8 mouse cellular contexts compared by ENCODE assay signal in genomic region chr8:95713100-95714010, GRCm38 (mm10). TPM values are rescaled to one million over a fixed set of nuclear protein-coding genes. Genes with fewer than 3 reads are reported as not detected.
DNase-seq lines count a peak whose midpoint lies in the region; ATAC-seq and TF ChIP-seq lines count a peak whose summit lies in the region.

No protein-coding gene starts in this region.

- no peaks in the 10 kb centered on the region for H3K9me3 ChIP-seq in midbrain, embryonic 10.5 days (replicated peaks)
- H3K9me3 ChIP-seq in midbrain, embryonic 15.5 days = no peaks in the 10 kb centered on the region
- H3K9me3 ChIP-seq in forebrain, embryonic 11.5 days (ENCODE audit: control insufficient read depth, low read length) = no peaks in the 10 kb centered on the region
- H3K9me3 ChIP-seq in hindbrain, embryonic 13.5 days = no peaks in the 10 kb centered on the region

- H3K4me1 ChIP-seq in midbrain, embryonic 10.5 days = peaks cover 23% of the 10 kb centered on the region
- peaks cover 18% of the 10 kb centered on the region for H3K4me1 ChIP-seq in midbrain, embryonic 15.5 days
- H3K4me1 ChIP-seq in forebrain, embryonic 11.5 days (replicated peaks; ENCODE audit: control insufficient read depth, insufficient read depth, low read length) = peaks cover 8% of the 10 kb centered on the region; the same call in 1 of the 2 replicates
- H3K4me1 ChIP-seq in hindbrain, embryonic 13.5 days (replicated peaks) = peaks cover 20% of the 10 kb centered on the region

- no peak for TF ChIP-seq POLR2A in brain, embryonic 14.5 days (IDR thresholded peaks at IDR 0.05; ENCODE audit: borderline replicate concordance, extremely low read depth, insufficient read depth, insufficient read length, poor library complexity, severe bottlenecking)

- no peaks in the 10 kb centered on the region for H3K27me3 ChIP-seq in midbrain, embryonic 10.5 days (ENCODE audit: low read depth, poor library complexity, severe bottlenecking)
- H3K27me3 ChIP-seq in midbrain, embryonic 15.5 days (replicated peaks) = no peaks in the 10 kb centered on the region
- no peaks in the 10 kb centered on the region for H3K27me3 ChIP-seq in forebrain, embryonic 11.5 days (ENCODE audit: control insufficient read depth, insufficient read depth, low read length)
- no peaks in the 10 kb centered on the region for H3K27me3 ChIP-seq in hindbrain, embryonic 13.5 days

- H3K4me2 ChIP-seq in midbrain, embryonic 15.5 days = no peak overlapping the region
- H3K4me2 ChIP-seq in forebrain, embryonic 11.5 days (ENCODE audit: low read depth, low read length, severe bottlenecking) = no peak overlapping the region
- no peak overlapping the region for H3K4me2 ChIP-seq in hindbrain, embryonic 13.5 days

- ATAC-seq in midbrain, embryonic 15.5 days (replicated peaks) = no peak
- ATAC-seq in forebrain, embryonic 11.5 days (replicated peaks; ENCODE audit: low FRiP score) = peak; percentile 42
- 0 out of 2 replicates have a peak, but pooled peaks have one; percentile 23 for ATAC-seq in hindbrain, embryonic 13.5 days (ENCODE audit: low FRiP score)
- peak; percentile 37 for ATAC-seq in megakaryocyte-erythroid progenitor cell, adult 5-6 weeks (replicated peaks; ENCODE audit: low FRiP score, low TSS enrichment, poor library complexity, severe bottlenecking)

- H3K9ac ChIP-seq in midbrain, embryonic 15.5 days = no peak overlapping the region
- H3K9ac ChIP-seq in forebrain, embryonic 11.5 days (ENCODE audit: low read length) = no peak overlapping the region
- no peak overlapping the region for H3K9ac ChIP-seq in hindbrain, embryonic 13.5 days

- TF ChIP-seq CTCF in brain, embryonic 14.5 days (IDR thresholded peaks at IDR 0.05; ENCODE audit: borderline replicate concordance, extremely low read depth, insufficient read depth, insufficient read length) = peak; percentile 76

- H3K36me3 ChIP-seq in midbrain, embryonic 10.5 days = peaks cover 17% of the 10 kb centered on the region
- peaks cover 39% of the 10 kb centered on the region for H3K36me3 ChIP-seq in midbrain, embryonic 15.5 days (replicated peaks)
- H3K36me3 ChIP-seq in forebrain, embryonic 11.5 days (ENCODE audit: control insufficient read depth, insufficient read depth, low read length) = no peaks in the 10 kb centered on the region
- peaks cover 63% of the 10 kb centered on the region for H3K36me3 ChIP-seq in hindbrain, embryonic 13.5 days

- H3K4me3 ChIP-seq in midbrain, embryonic 10.5 days = no peak overlapping the region
- no peak overlapping the region for H3K4me3 ChIP-seq in midbrain, embryonic 15.5 days
- no peak overlapping the region for H3K4me3 ChIP-seq in forebrain, embryonic 11.5 days (ENCODE audit: low read depth, low read length)
- H3K4me3 ChIP-seq in hindbrain, embryonic 13.5 days = no peak overlapping the region

- peak; percentile 75 for DNase-seq in midbrain, embryonic 10.5 days (ENCODE audit: low spot score)
- DNase-seq in brain, embryonic 14.5 days (ENCODE audit: low read depth) = peak; percentile 61
- DNase-seq in forebrain, embryonic 11.5 days (ENCODE audit: low spot score) = peak; percentile 84
- DNase-seq in layer of hippocampus, postnatal 10 days (ENCODE audit: low spot score in 2 of 2) = peak; percentile 71 to 75
- peak; percentile 81 to 88 for DNase-seq in spleen, postnatal 10 days (ENCODE audit: low spot score in 2 of 2)

- H3K27ac ChIP-seq in midbrain, embryonic 10.5 days (replicated peaks) = no peak overlapping the region
- H3K27ac ChIP-seq in midbrain, embryonic 15.5 days = no peak overlapping the region
- no peak overlapping the region for H3K27ac ChIP-seq in forebrain, embryonic 11.5 days (ENCODE audit: low read depth, low read length)
- no peak overlapping the region for H3K27ac ChIP-seq in hindbrain, embryonic 13.5 days

- 77% methylated on average over 19 of the region's 19 CpGs for WGBS in midbrain, embryonic 10.5 days
- 82% methylated on average over 19 of the region's 19 CpGs for WGBS in midbrain, embryonic 15.5 days
- 79% methylated on average over 19 of the region's 19 CpGs for WGBS in forebrain, embryonic 11.5 days
- 80% methylated on average over 19 of the region's 19 CpGs for WGBS in hindbrain, embryonic 13.5 days

RNA-seq across cellular contexts. Expression of gene Setd6, which starts 2.3 kb away (rescaled TPM):
- polyA plus RNA-seq in midbrain, embryonic 10.5 days (2016; fragmentation: Nextera tagmentation; extraction: Ambion mirVana) = 25.0 and 28.7 TPM in 2 replicates
- 30.7 and 31.9 TPM in 2 replicates for polyA plus RNA-seq in midbrain, embryonic 15.5 days (2015; fragmentation: Nextera tagmentation; extraction: Ambion mirVana)
- polyA plus RNA-seq in brain, embryonic 14.5 days (2012; rRNA removed) = 24.9 and 25.0 TPM in 2 replicates
- 27.5 and 30.0 TPM in 2 replicates for polyA plus RNA-seq in forebrain, embryonic 11.5 days (2014; fragmentation: Nextera tagmentation; extraction: Ambion mirVana)
- polyA plus RNA-seq in hindbrain, embryonic 13.5 days (2015; fragmentation: Nextera tagmentation; extraction: Ambion mirVana) = 23.6 and 23.7 TPM in 2 replicates
- total RNA-seq in layer of hippocampus, postnatal 10 days (2021) = 10 to 100 TPM; 21.7 to 27.4 TPM
- total RNA-seq in megakaryocyte-erythroid progenitor cell, adult 5-6 weeks (2014; fragmentation: Nextera tagmentation) = 26.9 and 57.7 TPM in 2 replicates
- total RNA-seq in megakaryocyte-erythroid progenitor cell, adult 5-6 weeks (2017) = 57.6 and 126 TPM in 2 replicates

RNA-seq across cellular contexts. Expression of gene Ndrg4, which starts 36.6 kb away (rescaled TPM):
- polyA plus RNA-seq in midbrain, embryonic 10.5 days (2016; fragmentation: Nextera tagmentation; extraction: Ambion mirVana) = 27.4 and 43.9 TPM in 2 replicates
- 379 and 386 TPM in 2 replicates for polyA plus RNA-seq in midbrain, embryonic 15.5 days (2015; fragmentation: Nextera tagmentation; extraction: Ambion mirVana)
- 348 and 357 TPM in 2 replicates for polyA plus RNA-seq in brain, embryonic 14.5 days (2012; rRNA removed)
- polyA plus RNA-seq in forebrain, embryonic 11.5 days (2014; fragmentation: Nextera tagmentation; extraction: Ambion mirVana) = 33.2 and 36.7 TPM in 2 replicates
- 224 and 229 TPM in 2 replicates for polyA plus RNA-seq in hindbrain, embryonic 13.5 days (2015; fragmentation: Nextera tagmentation; extraction: Ambion mirVana)
- 1,000 to 10,000 TPM; 1,214 to 1,219 TPM for total RNA-seq in layer of hippocampus, postnatal 10 days (2021)
- total RNA-seq in megakaryocyte-erythroid progenitor cell, adult 5-6 weeks (2014; fragmentation: Nextera tagmentation) = not detected in 2 replicates
- total RNA-seq in megakaryocyte-erythroid progenitor cell, adult 5-6 weeks (2017) = not detected in 2 replicates
